Mouse (Mus musculus) c-Kit-positive CD71-positive TER-119-negative erythroid progenitor cells, embryonic 14.5 days (primary cell): Measurements from ENCODE around the gene Ptprc.

Experiments used
- DNase-seq: peaks from one replicate; pipeline ENCODE4 v3.0.0-alpha.2; 2013; ENCODE audit warnings: low read depth

Gene Ptprc

DNA sequence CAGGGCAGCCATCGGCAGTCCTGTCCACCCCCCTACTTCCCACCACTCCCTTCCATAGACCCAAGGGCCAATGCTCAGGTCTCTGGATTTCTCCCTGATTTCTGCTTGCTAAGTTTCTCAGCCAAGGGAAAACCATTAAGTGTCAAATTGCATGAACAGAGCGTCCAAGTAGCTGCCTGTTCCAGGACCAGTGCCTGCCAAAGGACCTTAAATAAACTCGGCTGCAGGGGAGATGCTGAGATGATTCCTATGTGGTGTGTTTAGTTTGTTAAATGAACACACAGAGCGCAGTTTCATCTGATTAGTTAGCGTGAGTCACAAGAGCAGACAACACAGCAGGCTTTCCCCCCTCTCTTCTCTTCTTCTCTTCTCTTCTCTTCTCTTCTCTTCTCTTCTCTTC lies 135.0 kb downstream of the Ptprc start:
- DNase-seq: no peak

DNA sequence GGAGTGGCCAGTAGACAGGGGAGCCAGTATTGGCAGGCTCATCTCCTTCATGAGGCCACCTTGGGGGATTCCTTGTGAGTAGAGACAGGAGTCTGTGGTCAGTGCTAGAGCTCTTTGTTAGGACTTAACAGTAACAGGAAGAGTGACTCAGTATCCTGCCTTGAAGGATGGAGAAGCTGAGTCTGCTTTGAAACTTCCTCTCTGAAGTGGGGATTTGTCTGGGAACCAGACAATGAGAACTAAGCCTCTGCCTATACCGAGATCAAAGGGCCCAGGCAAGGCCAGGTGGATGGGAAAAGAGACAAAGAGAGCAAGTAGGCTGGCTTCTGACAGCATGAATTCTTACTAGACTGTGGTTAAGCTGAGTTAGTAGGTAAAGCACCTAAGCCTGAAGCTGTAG lies 136.3 kb downstream of the Ptprc start:
- no peak for DNase-seq

DNA sequence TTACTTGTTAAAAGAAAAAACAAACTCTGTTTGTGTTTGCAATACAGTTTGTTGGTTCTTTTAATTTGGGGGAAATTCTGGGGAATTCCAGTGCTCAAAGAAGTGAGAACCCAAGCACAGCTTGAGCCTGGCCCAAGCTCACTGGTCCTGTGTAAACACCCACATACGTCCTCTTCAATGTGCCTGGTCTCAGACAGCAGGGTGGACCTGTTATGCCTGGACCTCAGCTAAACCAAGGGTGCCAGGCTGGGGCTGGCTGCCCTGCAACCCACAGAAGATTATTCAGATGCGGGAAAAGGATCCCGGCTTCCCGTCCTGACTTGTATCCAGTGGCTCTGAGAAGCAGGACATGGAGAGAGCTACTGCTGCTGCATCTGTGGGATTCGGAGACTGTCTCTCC lies 138.0 kb downstream of the Ptprc start:
- no peak for DNase-seq

DNA sequence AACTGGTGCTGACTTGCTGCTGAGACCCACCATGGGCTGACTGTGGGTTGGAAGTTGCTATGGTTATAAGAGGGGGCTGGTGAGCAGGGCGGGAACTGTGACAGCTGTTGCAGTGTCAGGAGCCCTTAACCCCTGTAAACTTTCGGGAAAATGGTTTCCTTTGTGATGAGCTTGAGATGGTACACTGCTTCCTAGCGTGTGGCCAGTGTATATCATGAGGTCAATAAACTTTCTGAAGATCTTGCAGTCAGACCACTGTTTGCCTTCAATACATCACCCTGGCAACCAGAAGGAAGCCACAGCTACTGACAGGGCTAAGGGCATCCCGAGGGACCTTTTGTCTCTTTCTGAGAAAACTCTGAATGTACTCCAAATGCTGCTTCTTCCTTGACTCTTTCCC lies 145.9 kb downstream of the Ptprc start:
- DNase-seq: no peak

DNA sequence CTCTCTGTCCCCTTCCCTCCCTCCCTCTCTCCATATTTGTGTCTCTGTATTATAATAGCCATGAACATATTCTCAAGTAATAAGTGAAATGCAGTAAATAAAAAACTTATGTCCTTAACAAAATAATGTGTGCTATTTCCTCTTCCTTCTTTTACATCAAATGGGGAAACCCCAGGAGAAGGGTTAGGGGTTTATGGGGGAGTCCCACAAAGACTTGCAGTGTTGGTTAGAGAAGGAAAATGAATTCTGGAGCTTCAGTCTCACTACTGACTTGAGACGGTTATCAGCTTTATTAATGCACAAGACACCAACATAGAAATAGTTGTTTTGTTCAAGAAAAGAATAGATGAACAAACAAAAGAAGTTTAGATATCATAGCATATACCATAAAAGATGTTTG lies 150.2 kb downstream of the Ptprc start:
- no peak for DNase-seq

DNA sequence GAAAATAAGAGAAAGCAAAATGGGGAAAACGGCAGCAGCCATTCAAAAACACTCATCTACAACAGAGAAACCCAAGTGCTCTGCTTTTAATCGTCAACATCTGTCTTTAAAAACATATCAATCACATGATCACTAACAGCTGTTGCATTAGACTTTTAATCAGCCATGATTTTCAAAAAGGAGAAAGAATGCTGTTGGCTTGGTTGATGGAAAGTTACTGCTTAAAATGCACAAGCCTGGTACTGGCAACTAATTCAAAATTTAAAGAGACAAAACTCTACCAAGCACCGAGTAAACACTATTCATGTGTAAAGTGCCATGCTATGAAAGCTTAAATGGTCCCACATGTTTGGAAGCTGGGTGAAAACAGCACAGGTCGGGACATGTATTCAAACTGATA lies 151.9 kb downstream of the Ptprc start:
- DNase-seq: no peak

DNA sequence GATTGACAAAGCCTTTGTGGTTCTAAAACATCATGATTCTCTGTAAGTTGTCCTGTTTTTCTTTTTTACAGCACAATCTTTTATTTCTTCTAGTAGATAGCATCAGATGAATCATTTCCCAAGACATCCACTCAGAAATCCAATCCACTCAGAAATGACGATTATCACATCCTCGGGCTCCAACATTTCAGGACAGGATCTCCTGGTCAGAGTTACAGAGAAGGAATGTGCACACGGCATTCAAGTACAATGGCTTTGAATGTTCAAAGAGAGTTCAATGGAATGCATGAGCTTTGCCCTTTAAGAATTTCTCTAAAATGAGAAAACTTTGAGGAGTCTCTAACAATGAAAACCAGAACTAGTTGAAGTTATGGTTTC lies 152.6 kb downstream of the Ptprc start:
- no peak for DNase-seq

DNA sequence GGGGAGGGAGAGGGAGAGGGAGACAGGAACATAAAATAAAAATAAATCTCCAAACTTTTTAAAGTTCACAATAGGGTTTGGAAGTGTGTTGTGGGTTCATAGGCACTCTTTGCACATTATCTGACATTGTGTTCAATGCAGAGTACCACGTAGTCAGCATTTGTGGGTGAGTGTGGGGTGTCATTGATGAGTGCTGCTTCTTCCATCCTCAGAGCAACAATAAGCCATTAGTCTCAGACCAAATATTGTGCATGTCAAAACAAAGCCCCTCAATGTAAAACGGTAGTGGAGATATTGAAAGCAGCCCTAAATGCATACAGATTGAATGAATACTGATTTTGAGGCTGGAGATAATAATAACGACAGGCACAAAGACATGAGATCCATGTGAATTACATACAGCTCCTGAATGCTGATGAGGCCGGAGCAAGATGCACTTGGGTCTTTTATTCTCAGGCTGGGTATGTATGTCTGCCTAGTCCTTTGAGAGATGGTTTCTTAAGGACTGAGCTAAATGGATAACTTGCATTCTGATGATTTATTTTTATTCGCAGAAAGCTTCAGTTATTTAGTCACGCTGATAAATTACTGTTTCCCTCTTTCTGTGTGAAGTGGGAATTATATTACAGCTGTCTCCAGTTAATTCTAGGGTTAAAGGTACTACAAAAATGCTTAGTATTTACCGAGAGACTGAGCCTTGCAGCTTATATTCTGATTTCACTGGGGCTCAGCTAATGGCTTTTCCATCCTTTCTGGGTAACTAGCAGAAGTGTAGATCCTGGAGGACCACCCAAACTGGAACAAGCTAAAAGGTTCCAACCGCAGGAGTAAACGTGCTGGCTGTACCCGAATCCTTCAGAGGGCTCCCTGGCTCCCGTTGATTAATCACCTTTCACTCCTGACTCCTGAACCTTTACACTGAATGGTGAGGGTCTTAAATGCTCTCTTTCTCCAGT lies 153.3 kb downstream of the Ptprc start:
- no peak for DNase-seq
